Mouse (Mus musculus): Measurements from ENCODE around the gene Gpr25.

DNA sequence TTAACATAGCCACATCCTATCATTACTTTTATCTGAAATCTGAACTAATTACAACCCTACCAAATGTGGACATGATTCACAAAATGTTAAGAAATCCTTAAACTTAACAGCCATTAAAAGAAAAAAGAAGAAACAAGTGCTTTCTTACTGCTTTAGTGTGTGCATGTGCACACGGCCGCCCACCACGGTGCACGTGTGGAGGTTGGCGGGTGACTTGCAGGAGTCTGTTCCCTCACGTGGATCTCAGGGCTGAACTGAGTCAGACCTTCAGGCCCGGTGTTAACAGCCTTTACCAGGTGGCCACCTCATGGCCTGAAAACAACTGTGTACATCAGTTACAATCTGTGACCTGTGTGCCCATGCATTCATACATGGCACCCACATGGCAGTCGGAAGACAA, 16.7 kb upstream of the Gpr25 start:
- TF ChIP-seq CTCF (IDR thresholded peaks at IDR 0.05; ENCODE audit: low read depth, low read length), result no peak
- TF ChIP-seq POLR2A (IDR thresholded peaks at IDR 0.05; ENCODE audit: borderline replicate concordance, low read depth, low read length), result no peak
